Mouse (Mus musculus) thymus, postnatal 4 days (tissue): ENCODE measurements around the gene Ltb.

ENCODE experiments used
- DNase-seq: peaks from one replicate; pipeline ENCODE4 v3.0.0; 2021

Gene Ltb

GRCm38 (mm10) chr17:35226561-35227046, 32.4 kb downstream of the Ltb start:
- peak; percentile 56 for DNase-seq

GRCm38 (mm10) chr17:35231022-35231421, 36.8 kb downstream of the Ltb start:
- peak; percentile 16 for DNase-seq

GRCm38 (mm10) chr17:35232043-35232442, 37.8 kb downstream of the Ltb start:
- DNase-seq = peak; percentile 94

GRCm38 (mm10) chr17:35232659-35233058, 38.4 kb downstream of the Ltb start:
- DNase-seq = peak; percentile 57

GRCm38 (mm10) chr17:35233114-35233980, 39.1 kb downstream of the Ltb start, which contains the start of gene Atp6v1g2:
Gene Atp6v1g2 (plus strand): TSS chr17:35233660.
- peak; percentile 41 for DNase-seq

GRCm38 (mm10) chr17:35234090-35234489, 39.9 kb downstream of the Ltb start:
- peak; percentile 18 for DNase-seq

GRCm38 (mm10) chr17:35234903-35235302, 40.7 kb downstream of the Ltb start:
- peak; percentile 66 for DNase-seq

GRCm38 (mm10) chr17:35235614-35236389, 41.6 kb downstream of the Ltb start, which contains the start of gene Nfkbil1:
Gene Nfkbil1 (minus strand): TSS chr17:35235792.
- DNase-seq = peak; percentile 84

GRCm38 (mm10) chr17:35236390-35236746, 42.1 kb downstream of the Ltb start:
- peak; percentile 100 for DNase-seq

GRCm38 (mm10) chr17:35236996-35237395, 42.8 kb downstream of the Ltb start:
- peak; percentile 24 for DNase-seq

GRCm38 (mm10) chr17:35237504-35237903, 43.3 kb downstream of the Ltb start:
- no peak for DNase-seq

GRCm38 (mm10) chr17:35239700-35240099, 45.5 kb downstream of the Ltb start:
- no peak for DNase-seq

GRCm38 (mm10) chr17:35240384-35241304, 46.4 kb downstream of the Ltb start:
- no peak for DNase-seq

- peak; percentile 96 for DNase-seq
These were observed 47.2 kb downstream of the Ltb start, which contains the start of gene Ddx39b for GRCm38 (mm10) chr17:35241305-35242014. Gene Ddx39b (plus strand): TSS chr17:35241746.

- DNase-seq = peak; percentile 70
These were observed 48.0 kb downstream of the Ltb start for GRCm38 (mm10) chr17:35242015-35242941.

GRCm38 (mm10) chr17:35243086-35243485, 48.8 kb downstream of the Ltb start:
- DNase-seq = peak; percentile 58

- DNase-seq = no peak
These were observed 50.8 kb downstream of the Ltb start for GRCm38 (mm10) chr17:35244999-35245398.
